Mouse (Mus musculus) neural tube, embryonic 12.5 days (tissue): ENCODE measurements around the gene Lrrc31. TPM values are rescaled to one million over a fixed set of nuclear protein-coding genes. Genes with fewer than 3 reads are reported as not detected.
A peak's percentile ranks its signal among the peaks of the same experiment; 100 is the strongest.

ENCODE experiments used
- ATAC-seq: fragments of 200-750 bp; cut with Nextera tagmentation; 2 replicates; pipeline ENCODE4 v1.8.0; 2017; ENCODE audit warnings: low read depth, mild to moderate bottlenecking, moderate TSS enrichment, moderate library complexity; ENCODE audit not compliant: low FRiP score
- H3K27ac ChIP-seq: fragments of 300-500 bp; sonication (generic); 2 replicates; pipeline ENCODE4 v1.5.1; 2016
- H3K27me3 ChIP-seq: fragments of 300-500 bp; sonication (generic); replicated peaks from 2 replicates; pipeline ENCODE4 v1.6.1; 2016; ENCODE audit warnings: mild to moderate bottlenecking
- H3K36me3 ChIP-seq: fragments of 300-500 bp; sonication (generic); 2 replicates; pipeline ENCODE4 v1.6.1; 2016; ENCODE audit warnings: mild to moderate bottlenecking
- H3K4me1 ChIP-seq: fragments of 300-500 bp; sonication (generic); 2 replicates; pipeline ENCODE4 v1.6.1; 2016
- H3K4me2 ChIP-seq: fragments of 300-500 bp; sonication (generic); replicated peaks from 2 replicates; pipeline ENCODE4 v1.6.1; 2016; ENCODE audit warnings: mild to moderate bottlenecking
- H3K4me3 ChIP-seq: fragments of 300-500 bp; sonication (generic); 2 replicates; pipeline ENCODE4 v1.5.1; 2016
- H3K9ac ChIP-seq: fragments of 300-500 bp; sonication (generic); 2 replicates; pipeline ENCODE4 v1.6.1; 2016; ENCODE audit warnings: mild to moderate bottlenecking
- H3K9me3 ChIP-seq: fragments of 300-500 bp; sonication (generic); 2 replicates; pipeline ENCODE4 v1.6.1; 2016; ENCODE audit warnings: mild to moderate bottlenecking
- WGBS: fragments of 180-500 bp; shearing (Covaris S2); methylation state at CpG from one replicate; pipeline ENCODE4 v1.1.7; 2016; 5-methylcytosine and 5-hydroxymethylcytosine counted together
- polyA plus RNA-seq: library from polyadenylated mRNA; unstranded; fragments of >200 nt; fragmentation: Nextera tagmentation; extraction: Ambion mirVana; gene quantifications from 2 replicates; pipeline ENCODE4 v1.2.1, GENCODE M21; 2016

The Lrrc31 gene
- polyA plus RNA-seq, 1 experiment from 2014 or later = not detected

- Histone ChIP-seq H3K4me1 (no peaks in the 10 kb centered on the region), H3K9me3 (no peaks in the 10 kb centered on the region), H3K27ac (no peak overlapping the region), H3K27me3 (no peaks in the 10 kb centered on the region), H3K4me3 (no peak overlapping the region), H3K9ac (no peak overlapping the region), H3K4me2 (no peak overlapping the region), H3K36me3 (no peaks in the 10 kb centered on the region)
- ATAC-seq = no peak
- WGBS = 84% methylated on average over 9 of the region's 9 CpGs
Measured at GRCm38 (mm10) chr3:30658486-30658885, 41.2 kb downstream of the Lrrc31 start.

GRCm38 (mm10) chr3:30655937-30656336, 43.7 kb downstream of the Lrrc31 start:
- Histone ChIP-seq H3K4me2 (no peak overlapping the region), H3K27me3 (peaks cover 2% of the 10 kb centered on the region; the same call in 1 of the 2 replicates), H3K4me1 (no peaks in the 10 kb centered on the region), H3K9me3 (no peaks in the 10 kb centered on the region), H3K36me3 (no peaks in the 10 kb centered on the region), H3K4me3 (no peak overlapping the region), H3K9ac (no peak overlapping the region), H3K27ac (no peak overlapping the region)
- no peak for ATAC-seq
- 93% methylated on average over 5 of the region's 5 CpGs for WGBS

GRCm38 (mm10) chr3:30650062-30650841, 49.4 kb downstream of the Lrrc31 start:
- Histone ChIP-seq H3K9ac (0 out of 2 replicates have a peak overlapping the region, but pooled peaks have one; percentile 42), H3K27me3 (peaks cover 26% of the 10 kb centered on the region), H3K36me3 (no peaks in the 10 kb centered on the region), H3K9me3 (no peaks in the 10 kb centered on the region), H3K4me1 (peaks cover 14% of the 10 kb centered on the region; the same call in 1 of the 2 replicates), H3K4me3 (peak overlapping the region; percentile 37), H3K27ac (no peak overlapping the region), H3K4me2 (peak overlapping the region; percentile 78)
- peak; percentile 60 for ATAC-seq
- WGBS = under 1% methylated on average over 41 of the region's 41 CpGs

- H3K4me1 ChIP-seq = peaks cover 14% of the 10 kb centered on the region; the same call in 1 of the 2 replicates
- no peak overlapping the region for H3K27ac ChIP-seq
- no peak overlapping the region for H3K9ac ChIP-seq
- no peaks in the 10 kb centered on the region for H3K36me3 ChIP-seq
- H3K4me2 ChIP-seq = no peak overlapping the region
- no peaks in the 10 kb centered on the region for H3K9me3 ChIP-seq
- ATAC-seq = no peak
- no peak overlapping the region for H3K4me3 ChIP-seq
- 91% methylated on average over 2 of the region's 2 CpGs for WGBS
- H3K27me3 ChIP-seq = peaks cover 26% of the 10 kb centered on the region
Measured at GRCm38 (mm10) chr3:30648466-30648865, 51.2 kb downstream of the Lrrc31 start.

GRCm38 (mm10) chr3:30647440-30648090, 52.1 kb downstream of the Lrrc31 start, which contains the start of gene Lrrc34:
Lrrc34 (minus strand) TSS chr3:30647869.
- Histone ChIP-seq H3K4me2 (peak within 1 kb of the TSS; percentile 73), H3K9me3 (no peaks in the 10 kb centered on the region)
- 2% methylated on average over 25 of the region's 25 CpGs for WGBS

GRCm38 (mm10) chr3:30646761-30647160, 52.9 kb downstream of the Lrrc31 start:
- Histone ChIP-seq H3K36me3 (no peaks in the 10 kb centered on the region), H3K4me3 (no peak overlapping the region), H3K27me3 (peaks cover 26% of the 10 kb centered on the region), H3K27ac (no peak overlapping the region), H3K4me1 (peaks cover 14% of the 10 kb centered on the region; the same call in 1 of the 2 replicates), H3K9me3 (no peaks in the 10 kb centered on the region), H3K4me2 (no peak overlapping the region), H3K9ac (no peak overlapping the region)
- WGBS = 48% methylated on average over 8 of the region's 8 CpGs
- no peak for ATAC-seq

More at GRCm38 (mm10) chr3:30647440-30648090, 52.1 kb downstream of the Lrrc31 start, which contains the start of gene Lrrc34:
- H3K27ac ChIP-seq = no peak within 1 kb of the TSS
- H3K36me3 ChIP-seq = no peaks in the 10 kb centered on the region
- peak within 1 kb of the TSS; percentile 32 for H3K4me3 ChIP-seq
- ATAC-seq = peak; percentile 93
- peaks cover 26% of the 10 kb centered on the region for H3K27me3 ChIP-seq
- peaks cover 14% of the 10 kb centered on the region; the same call in 1 of the 2 replicates for H3K4me1 ChIP-seq
- peak within 1 kb of the TSS; percentile 57; the same call in 1 of the 2 replicates for H3K9ac ChIP-seq

- Histone ChIP-seq H3K27ac (no peak within 1 kb of the TSS), H3K27me3 (peaks cover 8% of the 10 kb centered on the region; the same call in 1 of the 2 replicates), H3K4me3 (no peak within 1 kb of the TSS), H3K9me3 (no peaks in the 10 kb centered on the region), H3K4me2 (no peak within 1 kb of the TSS), H3K4me1 (peaks cover 6% of the 10 kb centered on the region; the same call in 1 of the 2 replicates), H3K36me3 (no peaks in the 10 kb centered on the region), H3K9ac (no peak within 1 kb of the TSS)
- ATAC-seq = no peak
- WGBS = 82% methylated on average over 2 of the region's 2 CpGs
Measured at GRCm38 (mm10) chr3:30644207-30644606, 55.4 kb downstream of the Lrrc31 start, which contains the start of gene Lrriq4. Lrriq4 (plus strand) TSS chr3:30644507.

GRCm38 (mm10) chr3:30635629-30636028, 64.0 kb downstream of the Lrrc31 start:
- Histone ChIP-seq H3K9ac (no peak overlapping the region), H3K27ac (no peak overlapping the region), H3K27me3 (no peaks in the 10 kb centered on the region), H3K4me1 (no peaks in the 10 kb centered on the region), H3K4me3 (no peak overlapping the region), H3K9me3 (no peaks in the 10 kb centered on the region), H3K4me2 (no peak overlapping the region), H3K36me3 (no peaks in the 10 kb centered on the region)
- WGBS = 81% methylated on average over 4 of the region's 4 CpGs
- no peak for ATAC-seq

- no peaks in the 10 kb centered on the region for H3K27me3 ChIP-seq
- ATAC-seq = no peak
- no peaks in the 10 kb centered on the region for H3K36me3 ChIP-seq
- no peak overlapping the region for H3K27ac ChIP-seq
- no peaks in the 10 kb centered on the region for H3K9me3 ChIP-seq
- 67% methylated on average over 3 of the region's 3 CpGs for WGBS
- H3K4me3 ChIP-seq = no peak overlapping the region
- no peak overlapping the region for H3K9ac ChIP-seq
- no peaks in the 10 kb centered on the region for H3K4me1 ChIP-seq
- H3K4me2 ChIP-seq = no peak overlapping the region
Measured at GRCm38 (mm10) chr3:30633681-30634080, 66.0 kb downstream of the Lrrc31 start.

Other genes starting within 250 kb of the Lrrc31 start
- 16.1 and 18.4 TPM in 2 replicates for gene Mecom, start 151.8 kb downstream of the Lrrc31 start, polyA plus RNA-seq
- gene Actrt3, start 99.9 kb downstream of the Lrrc31 start, polyA plus RNA-seq = 0.19 TPM in 1 of 2 replicates, not detected in the other
- gene Mynn, start 97.8 kb downstream of the Lrrc31 start, polyA plus RNA-seq = 34.6 and 38.8 TPM in 2 replicates
- not detected in 2 replicates for gene Lrriq4, start 55.3 kb downstream of the Lrrc31 start, polyA plus RNA-seq
- gene Lrrc34, start 52.0 kb downstream of the Lrrc31 start, polyA plus RNA-seq = 0.92 and 1.6 TPM in 2 replicates
- not detected in 2 replicates for gene Samd7, start 46.5 kb upstream of the Lrrc31 start, polyA plus RNA-seq
- gene Sec62, start 93.0 kb upstream of the Lrrc31 start, polyA plus RNA-seq = 84.1 and 87.4 TPM in 2 replicates
- gene Gpr160, start 156.1 kb upstream of the Lrrc31 start, polyA plus RNA-seq = 1.4 and 1.9 TPM in 2 replicates